Mouse (Mus musculus): Measurements from ENCODE around the gene Anp32e. TPM values are rescaled to one million over a fixed set of nuclear protein-coding genes. Genes with fewer than 3 reads are reported as not detected.

The Anp32e gene
- polyA plus RNA-seq, 1 experiment from 2014 or later = 67.2 TPM

DNA sequence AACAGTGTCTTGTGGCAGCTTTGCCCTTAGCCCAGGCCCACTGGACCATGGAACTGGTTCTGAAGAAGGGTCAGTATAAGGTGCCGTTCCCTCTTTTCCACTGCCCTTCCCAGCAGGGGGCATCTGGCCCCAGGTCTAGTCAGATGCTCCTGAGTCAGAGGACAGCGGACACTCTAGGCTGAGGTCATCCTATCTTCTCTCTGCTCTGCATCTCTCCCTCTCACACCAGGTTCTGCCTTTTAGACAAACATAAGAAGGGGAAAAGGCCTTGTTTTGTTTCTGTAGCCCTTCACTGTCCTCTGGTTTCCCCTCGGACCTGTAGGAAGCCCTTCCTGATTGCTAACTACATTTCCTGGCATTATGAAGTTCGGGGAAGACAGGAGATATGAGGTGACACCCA is 64.8 kb downstream of the Anp32e start:
- Histone ChIP-seq H3K4me2 (replicated peaks; ENCODE audit: low read depth) (peak overlapping the region; percentile 80), H3K9ac (ENCODE audit: low read length) (peak overlapping the region; percentile 52), H3K4me3 (ENCODE audit: low read depth, low read length) (peak overlapping the region; percentile 66), H3K4me1 (replicated peaks; ENCODE audit: control insufficient read depth, insufficient read depth) (peaks cover 4% of the 10 kb centered on the region), H3K36me3 (ENCODE audit: control insufficient read depth, insufficient read depth, low read length) (peaks cover 16% of the 10 kb centered on the region), H3K27me3 (ENCODE audit: control insufficient read depth, insufficient read depth, low read length) (no peaks in the 10 kb centered on the region), H3K9me3 (ENCODE audit: control insufficient read depth, low read length) (no peaks in the 10 kb centered on the region), H3K27ac (replicated peaks) (peak overlapping the region; percentile 96)
- DNase-seq (ENCODE audit: low spot score) (no peak), ATAC-seq (ENCODE audit: low FRiP score, low TSS enrichment) (no peak)
- TF ChIP-seq CTCF (IDR thresholded peaks at IDR 0.05; ENCODE audit: low read depth) = peak; percentile 54
- no peak for TF ChIP-seq EP300 (optimal IDR thresholded peaks at IDR 0.05)
- 38% methylated on average over 4 of the region's 4 CpGs for WGBS

DNA sequence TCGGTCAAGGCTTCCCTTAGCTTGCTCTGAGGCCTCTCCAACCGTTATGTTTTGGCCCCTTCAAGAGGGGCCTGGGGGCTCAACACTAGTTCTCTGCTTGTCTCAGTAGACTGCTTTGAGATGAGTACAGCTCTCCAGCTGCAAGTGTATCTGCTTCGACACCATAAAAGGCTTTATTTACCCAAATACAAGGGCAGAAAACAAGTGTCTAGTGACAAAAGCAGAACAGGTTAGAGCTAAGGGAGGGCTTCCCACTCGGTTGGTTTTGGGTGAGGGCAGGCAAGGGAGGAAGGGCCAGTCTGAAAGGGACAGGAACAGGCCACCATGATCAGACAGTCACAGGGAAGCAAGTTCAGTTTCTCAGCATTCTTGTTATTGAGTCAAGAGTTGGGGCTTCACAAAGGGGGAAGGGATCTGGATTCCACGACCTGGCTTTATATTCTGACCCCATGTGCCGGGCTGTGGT is 65.4 kb downstream of the Anp32e start:
- peaks cover 4% of the 10 kb centered on the region for H3K4me1 ChIP-seq (replicated peaks; ENCODE audit: control insufficient read depth, insufficient read depth)
- H3K36me3 ChIP-seq (ENCODE audit: control insufficient read depth, insufficient read depth, low read length) = peaks cover 11% of the 10 kb centered on the region
- H3K27me3 ChIP-seq (ENCODE audit: control insufficient read depth, insufficient read depth, low read length) = no peaks in the 10 kb centered on the region
- 20% methylated on average over 6 of the region's 6 CpGs for WGBS
- peak overlapping the region; percentile 96 for H3K27ac ChIP-seq (replicated peaks)
- no peak for TF ChIP-seq EP300 (optimal IDR thresholded peaks at IDR 0.05)
- no peaks in the 10 kb centered on the region for H3K9me3 ChIP-seq (ENCODE audit: control insufficient read depth, low read length)
- DNase-seq (ENCODE audit: low spot score) (no peak), ATAC-seq (ENCODE audit: low FRiP score, low TSS enrichment) (no peak; the same call in 1 of the 2 replicates)
- peak overlapping the region; percentile 80 for H3K4me2 ChIP-seq (replicated peaks; ENCODE audit: low read depth)
- H3K9ac ChIP-seq (ENCODE audit: low read length) = peak overlapping the region; percentile 89
- H3K4me3 ChIP-seq (ENCODE audit: low read depth, low read length) = peak overlapping the region; percentile 66

DNA sequence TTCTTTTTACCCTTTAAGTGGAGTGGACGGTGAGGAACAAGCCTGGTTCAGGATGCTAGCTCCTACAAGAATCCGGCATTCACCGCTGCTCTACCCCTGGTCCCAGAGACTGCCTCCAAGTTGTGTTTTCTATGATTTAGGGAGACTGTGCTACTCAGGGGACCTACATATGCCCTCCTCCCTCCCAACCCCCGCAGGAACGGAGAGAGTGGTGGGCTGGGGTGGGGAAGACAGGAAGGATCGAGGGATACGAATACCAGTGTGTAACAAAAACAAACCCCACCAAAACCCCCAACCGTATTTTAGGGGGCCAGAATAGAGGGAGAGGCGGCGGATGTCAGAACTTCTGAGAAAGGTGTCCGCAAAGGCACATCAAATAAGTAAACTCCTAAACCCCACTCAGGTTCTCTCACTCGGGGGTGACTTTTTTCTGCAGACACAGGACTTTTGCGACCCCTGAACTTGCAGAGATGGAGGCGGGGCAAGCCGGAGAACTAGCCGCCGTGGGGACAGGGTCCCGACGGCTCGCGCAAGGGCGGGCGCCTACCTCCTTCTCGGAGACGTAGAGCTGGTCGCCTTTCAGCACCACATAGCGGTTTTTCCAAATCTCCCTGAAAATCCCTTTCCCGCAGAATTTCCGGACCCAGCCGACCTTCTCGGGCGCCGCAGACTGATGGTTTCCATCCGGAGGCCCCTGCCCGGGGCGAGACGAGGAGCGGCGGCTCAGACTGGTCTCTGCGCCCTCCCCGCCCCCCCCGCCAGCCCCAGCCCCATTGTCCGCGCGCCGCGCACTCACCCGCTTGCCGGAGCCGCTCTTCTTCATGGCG is 66.1 kb downstream of the Anp32e start:
- H3K9ac ChIP-seq (ENCODE audit: low read length) = peak overlapping the region; percentile 89
- H3K4me1 ChIP-seq (replicated peaks; ENCODE audit: control insufficient read depth, insufficient read depth) = peaks cover 4% of the 10 kb centered on the region
- peak; percentile 35 for DNase-seq (ENCODE audit: low spot score)
- no peaks in the 10 kb centered on the region for H3K9me3 ChIP-seq (ENCODE audit: control insufficient read depth, low read length)
- H3K4me3 ChIP-seq (ENCODE audit: low read depth, low read length) = peak overlapping the region; percentile 66
- no peaks in the 10 kb centered on the region for H3K27me3 ChIP-seq (ENCODE audit: control insufficient read depth, insufficient read depth, low read length)
- peak overlapping the region; percentile 96 for H3K27ac ChIP-seq (replicated peaks)
- no peak for TF ChIP-seq CTCF (IDR thresholded peaks at IDR 0.05; ENCODE audit: low read depth)
- TF ChIP-seq EP300 (optimal IDR thresholded peaks at IDR 0.05) = no peak
- H3K4me2 ChIP-seq (replicated peaks; ENCODE audit: low read depth) = peak overlapping the region; percentile 80
- 6% methylated on average over 45 of the region's 51 CpGs for WGBS
- peak; percentile 43; the same call in 1 of the 2 replicates for ATAC-seq (ENCODE audit: low FRiP score, low TSS enrichment)
- 0 out of 2 replicates have a peak, but pooled peaks cover 4% of the 10 kb centered on the region for H3K36me3 ChIP-seq (ENCODE audit: control insufficient read depth, insufficient read depth, low read length)

DNA sequence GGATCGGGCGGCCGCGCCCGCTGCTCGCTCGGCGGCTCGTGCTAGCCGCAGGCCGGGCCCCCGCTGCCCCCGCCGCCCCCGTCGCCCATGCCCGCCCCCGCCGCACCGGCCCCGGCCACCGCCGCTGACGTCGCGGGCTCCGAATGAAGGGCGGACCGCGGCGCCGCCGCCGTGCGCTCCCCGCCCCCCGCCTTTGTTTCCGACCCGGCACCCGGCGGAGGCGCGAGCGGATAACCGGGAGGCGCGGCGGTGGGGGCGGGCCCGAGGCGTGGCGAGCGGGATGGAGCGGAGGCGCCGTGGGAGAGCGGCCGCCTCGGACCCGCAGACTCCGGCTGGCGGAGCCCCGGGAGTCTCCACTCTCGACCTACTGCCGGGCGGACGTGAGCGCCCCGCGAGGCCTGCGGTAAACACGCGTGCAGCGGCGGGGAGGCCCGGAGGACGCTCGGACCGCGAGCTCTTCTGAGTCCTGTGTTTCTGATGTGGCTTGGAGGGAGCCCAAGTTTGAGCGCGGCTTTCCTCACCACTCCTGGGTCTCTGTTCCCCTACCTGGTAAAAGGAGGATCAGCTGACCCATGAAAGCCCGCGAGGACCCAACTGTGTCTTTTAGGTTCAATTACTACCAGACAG is 66.9 kb downstream of the Anp32e start, which contains the start of gene Plekho1:
TSS of gene Plekho1 (minus strand) at position 200 of the 627 bp plus-strand sequence.
- ATAC-seq (ENCODE audit: low FRiP score, low TSS enrichment) (peak; percentile 53; the same call in 1 of the 2 replicates), DNase-seq (ENCODE audit: low spot score) (peak; percentile 46)
- peak within 1 kb of the TSS; percentile 66 for H3K4me3 ChIP-seq (ENCODE audit: low read depth, low read length)
- no peaks in the 10 kb centered on the region for H3K27me3 ChIP-seq (ENCODE audit: control insufficient read depth, insufficient read depth, low read length)
- 1% methylated on average over 61 of the region's 84 CpGs for WGBS
- H3K4me2 ChIP-seq (replicated peaks; ENCODE audit: low read depth) = peak within 1 kb of the TSS; percentile 80
- no peaks in the 10 kb centered on the region for H3K9me3 ChIP-seq (ENCODE audit: control insufficient read depth, low read length)
- peaks cover 4% of the 10 kb centered on the region for H3K4me1 ChIP-seq (replicated peaks; ENCODE audit: control insufficient read depth, insufficient read depth)
- peak within 1 kb of the TSS; percentile 89 for H3K9ac ChIP-seq (ENCODE audit: low read length)
- H3K27ac ChIP-seq (replicated peaks) = peak within 1 kb of the TSS; percentile 96
- TF ChIP-seq CTCF (IDR thresholded peaks at IDR 0.05; ENCODE audit: low read depth) (peak; percentile 40), EP300 (optimal IDR thresholded peaks at IDR 0.05) (no peak)
- 0 out of 2 replicates have a peak, but pooled peaks cover 2% of the 10 kb centered on the region for H3K36me3 ChIP-seq (ENCODE audit: control insufficient read depth, insufficient read depth, low read length)

DNA sequence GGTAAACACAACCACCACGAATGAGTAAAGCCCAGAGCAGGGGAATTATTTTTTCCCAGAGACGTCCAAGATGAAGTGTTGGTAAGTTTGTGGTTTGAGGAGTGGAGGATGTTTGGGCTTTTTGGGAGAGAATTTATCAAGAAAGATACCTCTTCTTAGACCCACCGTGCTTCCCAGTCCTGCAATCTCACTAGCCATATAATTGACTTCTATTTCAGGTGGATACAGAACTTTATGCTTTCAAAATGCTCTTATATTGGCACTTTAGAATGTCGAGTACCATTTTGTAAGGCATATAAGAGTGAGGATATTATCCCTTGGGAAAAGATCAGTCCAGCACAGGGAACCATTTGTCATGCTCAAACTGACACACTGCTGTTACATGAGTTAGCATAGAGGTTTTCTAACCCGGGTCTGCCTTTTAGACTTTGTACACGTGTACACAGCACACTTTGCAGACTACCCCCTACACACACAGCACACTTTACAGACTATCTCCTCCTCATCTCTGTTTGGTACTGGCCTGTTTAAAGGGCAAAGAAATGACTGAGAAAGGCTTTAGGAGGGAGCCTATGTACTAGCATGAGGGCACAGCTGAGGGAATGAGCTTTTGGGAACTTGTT is 67.5 kb downstream of the Anp32e start:
- peak overlapping the region; percentile 89 for H3K9ac ChIP-seq (ENCODE audit: low read length)
- peak overlapping the region; percentile 66 for H3K4me3 ChIP-seq (ENCODE audit: low read depth, low read length)
- H3K9me3 ChIP-seq (ENCODE audit: control insufficient read depth, low read length) = no peaks in the 10 kb centered on the region
- no peaks in the 10 kb centered on the region for H3K27me3 ChIP-seq (ENCODE audit: control insufficient read depth, insufficient read depth, low read length)
- H3K27ac ChIP-seq (replicated peaks) = peak overlapping the region; percentile 96
- H3K4me1 ChIP-seq (replicated peaks; ENCODE audit: control insufficient read depth, insufficient read depth) = peaks cover 4% of the 10 kb centered on the region
- DNase-seq (ENCODE audit: low spot score) (no peak), ATAC-seq (ENCODE audit: low FRiP score, low TSS enrichment) (no peak)
- TF ChIP-seq EP300 (optimal IDR thresholded peaks at IDR 0.05) = no peak
- no peak for TF ChIP-seq CTCF (IDR thresholded peaks at IDR 0.05; ENCODE audit: low read depth)
- WGBS = 15% methylated on average over 6 of the region's 6 CpGs
- H3K4me2 ChIP-seq (replicated peaks; ENCODE audit: low read depth) = peak overlapping the region; percentile 80
- 0 out of 2 replicates have a peak, but pooled peaks cover under 1% of the 10 kb centered on the region for H3K36me3 ChIP-seq (ENCODE audit: control insufficient read depth, insufficient read depth, low read length)

Other genes starting within 250 kb of the Anp32e start
- gene Adamtsl4, start 241.3 kb upstream of the Anp32e start, polyA plus RNA-seq (2015; fragmentation: Nextera tagmentation; extraction: Ambion mirVana) = 9.4 and 10.4 TPM in 2 replicates
- 254 and 328 TPM in 2 replicates for gene Ecm1, start 189.7 kb upstream of the Anp32e start, polyA plus RNA-seq (2015; fragmentation: Nextera tagmentation; extraction: Ambion mirVana)
- 22.4 and 24.4 TPM in 2 replicates for gene Tars2, start 169.0 kb upstream of the Anp32e start, polyA plus RNA-seq (2015; fragmentation: Nextera tagmentation; extraction: Ambion mirVana)
- 11.1 and 12.0 TPM in 2 replicates for gene Rprd2, start 110.4 kb upstream of the Anp32e start, polyA plus RNA-seq (2015; fragmentation: Nextera tagmentation; extraction: Ambion mirVana)
- gene Prpf3, start 73.4 kb upstream of the Anp32e start, polyA plus RNA-seq (2015; fragmentation: Nextera tagmentation; extraction: Ambion mirVana) = 12.9 and 13.8 TPM in 2 replicates
- 283 and 301 TPM in 2 replicates for gene Mrps21, start 57.7 kb upstream of the Anp32e start, polyA plus RNA-seq (2015; fragmentation: Nextera tagmentation; extraction: Ambion mirVana)
- gene Ciart, start 47.0 kb upstream of the Anp32e start, polyA plus RNA-seq (2015; fragmentation: Nextera tagmentation; extraction: Ambion mirVana) = 2.3 and 3.2 TPM in 2 replicates
- gene BC028528, start 37.2 kb upstream of the Anp32e start, polyA plus RNA-seq (2015; fragmentation: Nextera tagmentation; extraction: Ambion mirVana) = 14.2 and 14.8 TPM in 2 replicates
- 33.4 and 37.6 TPM in 2 replicates for gene Aph1a, start 35.3 kb upstream of the Anp32e start, polyA plus RNA-seq (2015; fragmentation: Nextera tagmentation; extraction: Ambion mirVana)
- gene Car14, start 24.6 kb upstream of the Anp32e start, polyA plus RNA-seq (2015; fragmentation: Nextera tagmentation; extraction: Ambion mirVana) = 0.68 and 1.1 TPM in 2 replicates
- 26.1 and 30.6 TPM in 2 replicates for gene Plekho1, start 66.8 kb downstream of the Anp32e start, polyA plus RNA-seq (2015; fragmentation: Nextera tagmentation; extraction: Ambion mirVana)
- 28.0 and 32.1 TPM in 2 replicates for gene Vps45, start 129.2 kb downstream of the Anp32e start, polyA plus RNA-seq (2015; fragmentation: Nextera tagmentation; extraction: Ambion mirVana)
- gene Otud7b, start 175.3 kb downstream of the Anp32e start, polyA plus RNA-seq (2015; fragmentation: Nextera tagmentation; extraction: Ambion mirVana) = 12.3 and 14.5 TPM in 2 replicates
- 8.2 and 10.2 TPM in 2 replicates for gene Mtmr11, start 232.8 kb downstream of the Anp32e start, polyA plus RNA-seq (2015; fragmentation: Nextera tagmentation; extraction: Ambion mirVana)
- 70.1 and 72.8 TPM in 2 replicates for gene Sf3b4, start 243.1 kb downstream of the Anp32e start, polyA plus RNA-seq (2015; fragmentation: Nextera tagmentation; extraction: Ambion mirVana)

All from stomach, postnatal 0 days (tissue).